Mouse (Mus musculus): Measurements from ENCODE around the gene Bpifa1. TPM values are rescaled to one million over a fixed set of nuclear protein-coding genes. Genes with fewer than 3 reads are reported as not detected.
"Not testable (repeated sequence)": the region's sequence is repeated elsewhere in the genome, so short reads cannot be mapped to it uniquely, and the experiment has no call there.

The Bpifa1 gene
- not detected in 2 replicates for polyA plus RNA-seq (2016; fragmentation: Nextera tagmentation; extraction: Ambion mirVana)

- H3K4me2 ChIP-seq (replicated peaks) = no peak within 1 kb of the TSS
- no peak for ATAC-seq (ENCODE audit: insufficient number of reproducible peaks, insufficient read depth, low FRiP score, low TSS enrichment)
- no peaks in the 10 kb centered on the region for H3K4me1 ChIP-seq
- H3K36me3 ChIP-seq = no peaks in the 10 kb centered on the region
- no peak within 1 kb of the TSS for H3K4me3 ChIP-seq
- no peaks in the 10 kb centered on the region for H3K27me3 ChIP-seq
- H3K9ac ChIP-seq = no peak within 1 kb of the TSS
- no peaks in the 10 kb centered on the region for H3K9me3 ChIP-seq
- WGBS = 73% methylated on average over 4 of the region's 4 CpGs
- no peak within 1 kb of the TSS for H3K27ac ChIP-seq
Measured at GRCm38 (mm10) chr2:154142580-154142979, at the start of gene Bpifa1. Bpifa1 (plus strand) TSS chr2:154142880.

DNA sequence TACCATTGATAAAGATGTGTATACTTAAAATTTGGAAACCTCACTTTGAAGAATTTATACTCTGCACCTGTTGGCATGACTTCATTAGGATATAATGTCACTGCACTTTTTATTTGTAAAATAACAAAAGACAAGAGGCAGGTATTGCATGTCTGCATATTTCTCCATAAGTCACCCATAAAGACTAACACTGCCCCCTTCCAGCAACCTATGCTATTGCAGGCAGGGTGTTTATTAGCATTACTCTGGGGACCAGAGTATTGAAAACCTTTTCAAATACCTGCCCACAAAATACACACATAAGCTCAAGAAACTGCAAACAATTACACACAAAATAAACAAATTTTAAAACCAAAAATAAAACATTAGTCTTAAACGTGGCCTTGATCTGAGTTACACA lies 44.9 kb upstream of the Bpifa1 start:
- 46% methylated on average over 1 of the region's 1 CpGs for WGBS
- Histone ChIP-seq H3K27ac (no peak overlapping the region), H3K36me3 (no peaks in the 10 kb centered on the region), H3K27me3 (no peaks in the 10 kb centered on the region), H3K4me2 (replicated peaks) (no peak overlapping the region), H3K9me3 (no peaks in the 10 kb centered on the region), H3K9ac (no peak overlapping the region), H3K4me3 (no peak overlapping the region), H3K4me1 (no peaks in the 10 kb centered on the region)
- ATAC-seq (ENCODE audit: insufficient number of reproducible peaks, insufficient read depth, low FRiP score, low TSS enrichment) = no peak

- ATAC-seq (ENCODE audit: insufficient number of reproducible peaks, insufficient read depth, low FRiP score, low TSS enrichment) = no peak
- Histone ChIP-seq H3K27ac (no peak overlapping the region), H3K4me2 (replicated peaks) (no peak overlapping the region), H3K9ac (no peak overlapping the region), H3K27me3 (no peaks in the 10 kb centered on the region), H3K4me3 (no peak overlapping the region), H3K9me3 (no peaks in the 10 kb centered on the region), H3K4me1 (no peaks in the 10 kb centered on the region), H3K36me3 (no peaks in the 10 kb centered on the region)
- WGBS = 69% methylated on average over 3 of the region's 3 CpGs
Measured at GRCm38 (mm10) chr2:154117381-154117780, 25.3 kb upstream of the Bpifa1 start.

DNA sequence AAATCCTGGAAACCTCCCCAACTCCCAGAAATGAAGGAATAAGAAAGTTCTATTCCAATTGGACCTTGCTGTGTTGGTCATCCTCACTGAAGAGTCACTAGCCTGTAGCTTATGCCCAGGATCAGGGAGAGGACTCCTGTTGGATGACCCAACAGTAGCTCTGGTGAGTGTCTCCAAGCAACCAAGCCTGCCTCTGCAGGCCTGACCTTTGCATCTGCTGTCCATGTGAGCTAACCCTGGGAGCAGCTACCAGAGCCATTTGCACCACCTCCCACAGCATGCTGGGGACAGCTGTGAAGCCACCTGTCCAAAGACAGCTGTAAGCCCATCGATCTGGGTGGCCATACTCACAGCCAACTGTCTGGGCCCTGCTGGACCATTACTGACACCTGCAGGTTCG lies 12.6 kb upstream of the Bpifa1 start, which contains the start of gene Bpifa3:
Bpifa3 (plus strand) TSS at position 217 of the 400 bp plus-strand sequence.
- Histone ChIP-seq H3K4me3 (no peak within 1 kb of the TSS), H3K27me3 (no peaks in the 10 kb centered on the region), H3K36me3 (no peaks in the 10 kb centered on the region), H3K9ac (no peak within 1 kb of the TSS), H3K4me2 (replicated peaks) (no peak within 1 kb of the TSS), H3K4me1 (no peaks in the 10 kb centered on the region), H3K27ac (no peak within 1 kb of the TSS), H3K9me3 (no peaks in the 10 kb centered on the region)
- WGBS = 73% methylated on average over 2 of the region's 2 CpGs
- ATAC-seq (ENCODE audit: insufficient number of reproducible peaks, insufficient read depth, low FRiP score, low TSS enrichment) = no peak

DNA sequence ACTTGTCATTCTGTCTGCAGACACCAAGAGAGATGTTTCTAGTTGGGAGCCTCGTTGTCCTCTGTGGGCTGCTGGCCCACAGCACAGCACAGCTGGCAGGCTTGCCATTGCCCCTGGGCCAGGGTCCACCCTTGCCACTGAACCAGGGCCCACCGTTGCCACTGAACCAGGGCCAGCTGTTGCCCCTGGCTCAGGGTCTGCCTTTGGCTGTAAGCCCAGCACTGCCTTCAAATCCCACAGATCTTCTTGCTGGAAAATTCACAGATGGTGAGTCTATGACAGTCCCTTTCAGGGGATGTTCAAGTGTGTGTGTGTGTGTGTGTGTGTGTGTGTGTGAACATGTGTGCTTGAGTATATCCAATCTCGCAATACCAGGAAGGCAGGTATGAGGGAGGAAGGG lies 1.1 kb downstream of the Bpifa1 start:
- no peak overlapping the region for H3K4me3 ChIP-seq
- H3K4me2 ChIP-seq (replicated peaks) = no peak overlapping the region
- H3K4me1 ChIP-seq = no peaks in the 10 kb centered on the region
- WGBS = 85% methylated on average over 3 of the region's 3 CpGs
- no peaks in the 10 kb centered on the region for H3K27me3 ChIP-seq
- no peak overlapping the region for H3K9ac ChIP-seq
- H3K9me3 ChIP-seq = no peaks in the 10 kb centered on the region
- no peaks in the 10 kb centered on the region for H3K36me3 ChIP-seq
- H3K27ac ChIP-seq = no peak overlapping the region
- no peak for ATAC-seq (ENCODE audit: insufficient number of reproducible peaks, insufficient read depth, low FRiP score, low TSS enrichment)

DNA sequence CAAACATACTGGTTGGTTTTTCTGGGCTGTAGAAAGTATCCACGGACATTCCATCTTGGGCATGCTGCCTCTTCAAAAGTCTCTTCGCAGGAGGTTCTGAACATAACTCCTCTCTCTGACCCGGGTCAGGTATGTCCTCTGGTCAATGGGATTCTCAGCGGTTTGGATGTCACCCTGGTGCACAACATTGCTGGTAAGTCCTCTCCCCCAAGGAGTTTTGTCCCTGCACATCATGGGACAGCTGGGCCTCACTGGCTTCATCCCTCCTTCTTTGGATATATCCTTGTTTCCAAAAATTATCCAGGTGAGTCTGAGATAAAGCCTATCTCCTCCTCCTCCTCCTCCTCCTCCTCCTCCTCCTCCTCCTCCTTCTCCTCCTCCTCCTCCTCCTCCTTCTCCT lies 4.8 kb downstream of the Bpifa1 start:
- no peak for ATAC-seq (ENCODE audit: insufficient number of reproducible peaks, insufficient read depth, low FRiP score, low TSS enrichment)
- Histone ChIP-seq H3K36me3 (no peaks in the 10 kb centered on the region), H3K27me3 (no peaks in the 10 kb centered on the region), H3K27ac (no peak overlapping the region), H3K4me3 (no peak overlapping the region), H3K9ac (no peak overlapping the region), H3K9me3 (no peaks in the 10 kb centered on the region), H3K4me1 (no peaks in the 10 kb centered on the region), H3K4me2 (replicated peaks) (no peak overlapping the region)
- 81% methylated on average over 4 of the region's 4 CpGs for WGBS

DNA sequence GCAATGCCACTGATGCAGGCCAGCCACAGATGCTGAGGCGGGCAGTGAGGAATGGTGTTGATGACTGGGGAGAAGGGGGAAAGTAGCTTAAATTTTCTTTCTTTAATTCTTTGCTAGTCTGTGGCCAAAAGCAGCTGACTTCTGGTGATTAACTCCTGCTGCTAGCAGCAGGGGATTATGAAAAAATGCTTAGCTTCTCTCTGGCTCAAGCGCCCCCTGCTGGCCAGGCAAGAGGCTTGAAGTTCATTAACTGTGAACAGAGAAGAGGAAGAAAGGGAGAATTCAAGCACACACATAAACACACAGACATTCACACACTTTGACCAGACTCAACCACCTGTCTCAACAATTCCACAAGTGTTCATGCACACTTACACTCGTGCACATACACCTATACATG lies 15.8 kb downstream of the Bpifa1 start:
- no peaks in the 10 kb centered on the region for H3K36me3 ChIP-seq
- WGBS = 27% methylated on average over 3 of the region's 3 CpGs
- H3K9me3 ChIP-seq = 0 out of 2 replicates have a peak, but pooled peaks cover 3% of the 10 kb centered on the region
- no peak overlapping the region for H3K4me2 ChIP-seq (replicated peaks)
- H3K9ac ChIP-seq = no peak overlapping the region
- no peaks in the 10 kb centered on the region for H3K4me1 ChIP-seq
- no peak overlapping the region for H3K4me3 ChIP-seq
- H3K27me3 ChIP-seq = no peaks in the 10 kb centered on the region
- no peak overlapping the region for H3K27ac ChIP-seq
- no peak for ATAC-seq (ENCODE audit: insufficient number of reproducible peaks, insufficient read depth, low FRiP score, low TSS enrichment)

DNA sequence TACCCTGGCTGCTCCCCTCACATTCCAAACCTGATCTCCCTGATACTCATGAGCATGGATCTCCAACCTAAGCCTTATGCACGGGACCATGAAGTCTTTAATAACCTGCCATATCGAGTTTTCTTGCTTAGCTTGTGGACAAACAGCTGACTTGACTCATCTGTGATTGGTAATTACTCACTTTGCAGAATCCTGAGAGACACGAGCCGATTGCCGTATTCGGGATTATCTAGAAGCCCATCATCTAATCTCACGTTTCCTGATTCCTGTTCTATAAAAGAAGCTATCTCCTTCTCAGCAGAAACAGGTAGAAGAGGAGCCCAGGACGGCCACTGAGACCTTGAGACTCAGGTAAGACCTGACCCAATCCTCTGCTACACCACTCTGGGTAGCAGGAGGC lies 19.6 kb downstream of the Bpifa1 start, which contains the start of gene Bpifa5:
Bpifa5 (plus strand) TSS at position 301 of the 400 bp plus-strand sequence.
- Histone ChIP-seq H3K4me2 (replicated peaks) (no peak within 1 kb of the TSS), H3K27ac (no peak within 1 kb of the TSS), H3K4me3 (no peak within 1 kb of the TSS), H3K36me3 (no peaks in the 10 kb centered on the region), H3K4me1 (no peaks in the 10 kb centered on the region), H3K9me3 (0 out of 2 replicates have a peak, but pooled peaks cover 3% of the 10 kb centered on the region), H3K9ac (no peak within 1 kb of the TSS), H3K27me3 (no peaks in the 10 kb centered on the region)
- WGBS = 80% methylated on average over 8 of the region's 8 CpGs
- ATAC-seq (ENCODE audit: insufficient number of reproducible peaks, insufficient read depth, low FRiP score, low TSS enrichment) = no peak

GRCm38 (mm10) chr2:154163306-154163705 lies 20.6 kb downstream of the Bpifa1 start:
- Histone ChIP-seq H3K27ac (no peak overlapping the region), H3K4me3 (no peak overlapping the region), H3K9ac (no peak overlapping the region), H3K36me3 (no peaks in the 10 kb centered on the region), H3K4me2 (replicated peaks) (no peak overlapping the region), H3K4me1 (no peaks in the 10 kb centered on the region), H3K27me3 (no peaks in the 10 kb centered on the region), H3K9me3 (0 out of 2 replicates have a peak, but pooled peaks cover 3% of the 10 kb centered on the region)
- no peak for ATAC-seq (ENCODE audit: insufficient number of reproducible peaks, insufficient read depth, low FRiP score, low TSS enrichment)
- 92% methylated on average over 5 of the region's 5 CpGs for WGBS

DNA sequence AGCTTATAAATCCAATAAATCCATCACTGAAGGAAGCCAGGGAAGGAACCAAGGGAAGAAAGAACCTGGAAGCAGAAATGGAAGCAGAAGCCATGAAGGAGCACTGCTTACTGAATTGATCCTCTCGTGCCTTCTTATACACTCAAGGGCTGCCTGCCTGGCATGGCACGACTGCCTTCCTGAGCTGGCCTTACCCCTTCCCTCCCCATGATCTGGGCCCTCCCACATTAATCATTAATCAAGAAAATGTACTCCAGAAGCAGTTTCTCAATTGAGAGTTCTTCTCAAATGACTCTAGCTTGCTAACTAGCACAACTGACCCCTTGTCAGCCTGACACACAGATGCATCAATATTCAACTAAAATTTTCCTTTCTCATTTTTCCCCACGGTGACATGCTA lies 26.5 kb downstream of the Bpifa1 start:
- no peaks in the 10 kb centered on the region for H3K4me1 ChIP-seq
- H3K4me3 ChIP-seq = no peak overlapping the region
- H3K4me2 ChIP-seq (replicated peaks) = no peak overlapping the region
- H3K27me3 ChIP-seq = no peaks in the 10 kb centered on the region
- no peaks in the 10 kb centered on the region for H3K9me3 ChIP-seq
- no peak for ATAC-seq (ENCODE audit: insufficient number of reproducible peaks, insufficient read depth, low FRiP score, low TSS enrichment)
- H3K27ac ChIP-seq = no peak overlapping the region
- no peaks in the 10 kb centered on the region for H3K36me3 ChIP-seq
- WGBS = 72% methylated on average over 3 of the region's 3 CpGs
- H3K9ac ChIP-seq = no peak overlapping the region

GRCm38 (mm10) chr2:154171621-154172020 lies 28.9 kb downstream of the Bpifa1 start:
- H3K36me3 ChIP-seq = no peaks in the 10 kb centered on the region
- no peak overlapping the region for H3K4me2 ChIP-seq (replicated peaks)
- WGBS = 72% methylated on average over 6 of the region's 6 CpGs
- no peaks in the 10 kb centered on the region for H3K9me3 ChIP-seq
- no peak for ATAC-seq (ENCODE audit: insufficient number of reproducible peaks, insufficient read depth, low FRiP score, low TSS enrichment)
- no peaks in the 10 kb centered on the region for H3K4me1 ChIP-seq
- H3K27me3 ChIP-seq = no peaks in the 10 kb centered on the region
- H3K4me3 ChIP-seq = no peak overlapping the region
- H3K27ac ChIP-seq = no peak overlapping the region
- no peak overlapping the region for H3K9ac ChIP-seq

- Histone ChIP-seq H3K4me3 (no peak overlapping the region), H3K27ac (no peak overlapping the region), H3K9ac (no peak overlapping the region), H3K4me1 (no peaks in the 10 kb centered on the region), H3K27me3 (no peaks in the 10 kb centered on the region), H3K36me3 (no peaks in the 10 kb centered on the region), H3K9me3 (no peaks in the 10 kb centered on the region), H3K4me2 (replicated peaks) (no peak overlapping the region)
- WGBS = 46% methylated on average over 1 of the region's 1 CpGs
- no peak for ATAC-seq (ENCODE audit: insufficient number of reproducible peaks, insufficient read depth, low FRiP score, low TSS enrichment)
Measured at GRCm38 (mm10) chr2:154173313-154173712, 30.6 kb downstream of the Bpifa1 start.

- H3K4me1 ChIP-seq; ATAC-seq (ENCODE audit: insufficient number of reproducible peaks, insufficient read depth, low FRiP score, low TSS enrichment); H3K36me3 ChIP-seq; H3K27me3 ChIP-seq; H3K9me3 ChIP-seq; H3K27ac ChIP-seq; H3K4me2 ChIP-seq (replicated peaks); H3K9ac ChIP-seq; H3K4me3 ChIP-seq: not testable (repeated sequence)
- WGBS = 84% methylated on average over 7 of the region's 7 CpGs
Measured at GRCm38 (mm10) chr2:154181900-154182299, 39.2 kb downstream of the Bpifa1 start.
